Mouse (Mus musculus) T-helper 17 cell (primary cell): ENCODE data around the gene Rgr.
"Not testable (repeated sequence)": the region's sequence is repeated elsewhere in the genome, so short reads cannot be mapped to it uniquely, and the experiment has no call there.

Experiments used
- in situ Hi-C, 2 experiments: fragments of 300-600 bp; cut with MboI, MseI; formaldehyde crosslinking; loops; 1 replicate in 1 of 2; 2 replicates in 1 of 2; pipeline ENCODE4 v1.15.1; 2025; ENCODE audit warnings: high pct_unique_total_duplicates in 2 of 2

The Rgr gene

DNA sequence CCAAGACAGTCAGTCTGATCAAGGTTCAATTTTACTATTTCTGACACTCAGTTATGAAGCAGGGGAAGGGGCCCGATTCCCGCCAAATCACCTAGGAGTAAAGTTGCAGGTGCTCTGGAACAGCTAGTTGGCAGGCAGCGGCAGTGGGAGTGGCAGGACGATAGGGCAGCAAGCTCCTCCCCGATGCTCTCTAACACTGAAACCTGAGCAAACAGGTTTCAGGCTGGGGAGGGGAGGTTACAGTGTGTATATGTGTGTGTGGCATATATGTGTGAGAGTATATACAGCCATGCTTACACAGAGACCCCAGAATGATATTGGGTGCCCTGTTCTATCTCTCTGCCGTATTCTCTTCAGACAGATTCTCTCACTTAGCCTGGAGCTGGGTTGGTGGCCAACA is 48.0 kb downstream of the Rgr start:
- in situ Hi-C loops: not testable (repeated sequence)

DNA sequence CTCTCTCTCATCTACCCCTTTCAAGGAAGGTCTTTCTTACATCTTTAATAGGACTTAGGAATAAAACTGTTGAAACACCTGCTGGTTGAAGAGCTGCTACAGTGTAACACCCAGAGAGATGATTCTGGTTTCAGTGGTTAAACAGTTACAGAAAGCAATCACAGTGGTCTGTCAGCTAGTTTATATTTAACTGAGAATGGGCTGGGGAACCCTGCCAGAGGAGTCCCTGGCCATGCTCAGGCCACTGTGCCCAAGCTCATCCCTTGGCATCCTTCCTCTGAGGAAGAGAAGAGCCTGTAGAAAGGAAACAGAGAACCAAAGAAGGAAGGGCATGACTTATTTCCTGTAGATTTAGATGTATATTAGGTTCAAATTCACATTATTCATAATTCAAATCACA is 59.0 kb downstream of the Rgr start:
- in situ Hi-C loops: loop anchor here in 1 of 2 experiments (10.0 kb wide), 1 partner anchor 135 kb away; no protein-coding TSS in a partner anchor

DNA sequence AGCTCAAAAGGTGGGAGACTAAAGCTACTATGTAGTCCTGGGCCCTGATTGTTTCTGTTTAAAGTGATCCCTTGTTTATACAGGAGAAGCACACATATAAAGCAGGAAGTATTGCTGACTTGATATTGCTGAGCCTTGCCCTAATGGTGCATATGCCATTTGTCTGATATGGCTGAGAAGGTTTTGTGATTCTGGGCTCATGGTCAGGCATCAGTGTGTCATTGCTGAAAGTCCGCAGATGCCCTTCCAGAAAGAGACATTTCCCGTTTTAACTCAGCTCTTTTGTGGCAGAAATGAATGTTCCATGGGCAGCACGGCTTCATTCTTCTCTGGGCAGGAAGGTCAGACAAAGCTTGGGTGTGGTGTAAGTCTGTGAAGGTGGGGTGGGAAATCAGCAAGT is 63.1 kb downstream of the Rgr start:
- in situ Hi-C loops: loop anchor here in 1 of 2 experiments (10.0 kb wide), 1 partner anchor 139 kb away; no protein-coding TSS in a partner anchor
